In the genomic region with DNA sequence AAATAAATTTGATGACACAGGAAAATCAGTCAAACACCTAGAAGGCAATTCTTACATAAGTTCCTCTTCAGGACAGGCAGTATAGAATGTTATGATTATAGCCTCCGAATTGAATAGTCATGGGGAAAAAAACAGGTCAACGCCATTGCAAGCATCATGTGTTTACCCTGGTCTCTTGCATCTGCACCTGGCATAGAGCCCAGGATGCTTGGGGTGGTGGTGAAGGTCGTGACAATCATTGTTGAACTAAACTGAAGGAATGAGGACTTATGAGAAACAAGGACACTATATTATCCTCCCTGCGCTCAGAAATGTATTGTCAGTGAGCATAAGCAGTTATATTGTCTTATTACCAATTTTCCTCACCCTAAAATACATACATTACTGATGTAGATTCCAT, we compare ENCODE assay signal across 29 mouse cellular contexts. TPM values are rescaled to one million over a fixed set of nuclear protein-coding genes. Genes with fewer than 3 reads are reported as not detected.
"Had no signal": no experiment of that assay in that cellular context is flagged by ENCODE, and none has a peak within 500 bp of the region (broad histone marks: within the 10 kb centered on the region; RNA-seq: fewer than 3 reads in every experiment).

No protein-coding gene starts in this region.

- H3K36me3 ChIP-seq: heart, embryonic 10.5 days; heart, embryonic 12.5 days; hindbrain, embryonic 10.5 days; hindbrain, embryonic 12.5 days; intestine, embryonic 15.5 days; limb, embryonic 10.5 days; limb, embryonic 12.5 days; liver, embryonic 13.5 days; liver, embryonic 15.5 days had no signal

- H3K27me3 ChIP-seq: heart, embryonic 12.5 days; hindbrain, embryonic 12.5 days; intestine, embryonic 15.5 days; limb, embryonic 12.5 days; liver, embryonic 13.5 days; liver, embryonic 15.5 days had no signal

- DNase-seq: gastrocnemius, adult 2 months; gastrocnemius, postnatal 10 days; gastrocnemius, postnatal 25 days; heart, adult 18-20 months; heart, postnatal 10 days; heart, postnatal 4 days; kidney, adult 18-20 months; kidney, adult 8-10 months; kidney, postnatal 10 days; kidney, postnatal 25 days; kidney, postnatal 4 days; liver, embryonic 13.5 days had no signal

- H3K4me2 ChIP-seq: heart, embryonic 12.5 days; hindbrain, embryonic 12.5 days; hindbrain, embryonic 14.5 days; intestine, embryonic 15.5 days; limb, embryonic 12.5 days; liver, embryonic 13.5 days; liver, embryonic 15.5 days had no signal

- ATAC-seq: hindbrain, embryonic 16.5 days; inflammation-experienced regulatory T-cells, adult 6 months; intestine, embryonic 15.5 days; intestine, postnatal 0 days had no signal

- H3K4me3 ChIP-seq: gastrocnemius, adult 2 months; heart, embryonic 10.5 days; heart, embryonic 12.5 days; hindbrain, embryonic 10.5 days; hindbrain, embryonic 12.5 days; intestine, embryonic 15.5 days; layer of hippocampus, adult 2 months; left cerebral cortex, adult 2 months; limb, embryonic 10.5 days; limb, embryonic 12.5 days; liver, embryonic 13.5 days; liver, embryonic 15.5 days had no signal

- H3K4me1 ChIP-seq: heart, embryonic 10.5 days; heart, embryonic 12.5 days; hindbrain, embryonic 10.5 days; hindbrain, embryonic 12.5 days; intestine, embryonic 15.5 days; limb, embryonic 10.5 days; limb, embryonic 12.5 days; liver, embryonic 13.5 days; liver, embryonic 15.5 days had no signal

- H3K9me3 ChIP-seq: heart, embryonic 10.5 days; heart, embryonic 12.5 days; hindbrain, embryonic 10.5 days; hindbrain, embryonic 12.5 days; intestine, embryonic 15.5 days; limb, embryonic 10.5 days; limb, embryonic 12.5 days; liver, embryonic 13.5 days; liver, embryonic 15.5 days had no signal

- H3K9ac ChIP-seq: heart, embryonic 12.5 days; hindbrain, embryonic 12.5 days; hindbrain, embryonic 14.5 days; intestine, embryonic 15.5 days; limb, embryonic 12.5 days; liver, embryonic 13.5 days; liver, embryonic 15.5 days had no signal

- H3K27ac ChIP-seq: gastrocnemius, adult 2 months; heart, embryonic 10.5 days; hindbrain, embryonic 10.5 days; hindbrain, embryonic 12.5 days; hindbrain, embryonic 14.5 days; intestine, embryonic 15.5 days; layer of hippocampus, adult 2 months; left cerebral cortex, adult 2 months; limb, embryonic 10.5 days; limb, embryonic 12.5 days; liver, embryonic 13.5 days; liver, embryonic 15.5 days had no signal

RNA-seq across cellular contexts. Expression of a gene that starts 17.2 kb away (rescaled TPM):
- polyA plus RNA-seq: inflammation-experienced regulatory T-cells, adult 6 months had no signal

RNA-seq across cellular contexts. Expression of a gene that starts 53.8 kb away (rescaled TPM):
- total RNA-seq: layer of hippocampus, adult 2 months; layer of hippocampus, postnatal 25 days; left cerebral cortex, adult 2 months; left cerebral cortex, postnatal 14 days; left cerebral cortex, postnatal 36 days had no signal
- polyA plus RNA-seq: heart, embryonic 12.5 days; hindbrain, embryonic 10.5 days; hindbrain, embryonic 12.5 days; hindbrain, embryonic 14.5 days; hindbrain, embryonic 16.5 days; limb, embryonic 12.5 days had no signal
